Mouse (Mus musculus) lung, embryonic 16.5 days (tissue): Measurements from ENCODE around the gene Shq1. TPM values are rescaled to one million over a fixed set of nuclear protein-coding genes. Genes with fewer than 3 reads are reported as not detected.

Source experiments
- ATAC-seq: fragments of 200-750 bp; cut with Nextera tagmentation; 2 replicates; pipeline ENCODE4 v1.8.0; 2017; ENCODE audit warnings: low read depth, mild to moderate bottlenecking, moderate library complexity
- H3K27ac ChIP-seq: fragments of 300-500 bp; sonication (generic); 2 replicates; pipeline ENCODE4 v1.5.1; 2014; ENCODE audit warnings: mild to moderate bottlenecking, control low read depth, low read length
- H3K27me3 ChIP-seq: fragments of 300-500 bp; sonication (generic); 2 replicates; pipeline ENCODE4 v1.6.1; 2014; ENCODE audit warnings: low read depth, low read length, mixed read lengths; ENCODE audit not compliant: control insufficient read depth, insufficient read depth
- H3K36me3 ChIP-seq: fragments of 300-500 bp; sonication (generic); 2 replicates; pipeline ENCODE4 v1.6.1; 2014; ENCODE audit warnings: low read length; ENCODE audit not compliant: control insufficient read depth, insufficient read depth
- H3K4me1 ChIP-seq: fragments of 300-500 bp; sonication (generic); replicated peaks from 2 replicates; pipeline ENCODE4 v1.6.1; 2014; ENCODE audit warnings: low read length, mixed read lengths; ENCODE audit not compliant: control insufficient read depth, insufficient read depth
- H3K4me2 ChIP-seq: fragments of 300-500 bp; sonication (generic); 2 replicates; pipeline ENCODE4 v1.6.1; 2014; ENCODE audit warnings: low read depth, low read length, control low read depth
- H3K4me3 ChIP-seq: fragments of 300-500 bp; sonication (generic); 2 replicates; pipeline ENCODE4 v1.5.1; 2014; ENCODE audit warnings: mild to moderate bottlenecking, low read length, control low read depth
- H3K9ac ChIP-seq: fragments of 300-500 bp; sonication (generic); 2 replicates; pipeline ENCODE4 v1.6.1; 2014; ENCODE audit warnings: low read length, control low read depth
- H3K9me3 ChIP-seq: fragments of 300-500 bp; sonication (generic); 2 replicates; pipeline ENCODE4 v1.6.1; 2016; ENCODE audit warnings: low read length; ENCODE audit not compliant: control insufficient read depth
- WGBS: fragments of 180-500 bp; shearing (Covaris S2); extraction: QIAGEN DNeasy Blood & Tissue Kit; methylation state at CpG from one replicate; pipeline ENCODE4 v1.1.7; 2014; 5-methylcytosine and 5-hydroxymethylcytosine counted together
- polyA plus RNA-seq: library from polyadenylated mRNA; unstranded; fragments of >200 nt; fragmentation: Nextera tagmentation; extraction: Ambion mirVana; gene quantifications from 2 replicates; pipeline ENCODE4 v1.2.1, GENCODE M21; 2015

Gene Shq1
- polyA plus RNA-seq, 1 experiment from 2014 or later = 15.8 TPM

DNA sequence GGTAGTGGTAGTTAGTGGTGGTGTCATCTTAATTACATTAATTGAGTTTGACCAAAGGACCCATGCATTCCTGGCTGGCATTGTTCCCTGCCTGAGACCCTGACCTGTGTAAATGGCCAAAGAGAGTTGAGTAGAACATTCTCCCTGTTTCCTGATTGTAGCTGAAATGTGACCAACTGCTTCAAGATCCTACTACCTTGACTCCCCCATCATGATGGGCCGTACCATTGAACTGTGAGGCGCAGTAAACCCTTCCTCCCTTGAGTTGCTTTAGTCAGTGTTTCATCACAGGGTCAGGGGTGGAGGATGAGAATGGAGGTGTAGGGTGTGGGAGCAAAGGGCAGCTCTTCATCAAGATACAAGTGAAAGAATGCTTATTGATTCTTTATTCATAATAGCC, 7.7 kb upstream of the Shq1 start:
- WGBS = 88% methylated on average over 2 of the region's 2 CpGs
- H3K27me3 ChIP-seq = no peaks in the 10 kb centered on the region
- no peaks in the 10 kb centered on the region for H3K9me3 ChIP-seq
- no peaks in the 10 kb centered on the region for H3K4me1 ChIP-seq
- H3K4me3 ChIP-seq = no peak overlapping the region
- ATAC-seq = no peak
- H3K36me3 ChIP-seq = no peaks in the 10 kb centered on the region
- H3K27ac ChIP-seq = no peak overlapping the region
- H3K4me2 ChIP-seq = no peak overlapping the region
- H3K9ac ChIP-seq = no peak overlapping the region

DNA sequence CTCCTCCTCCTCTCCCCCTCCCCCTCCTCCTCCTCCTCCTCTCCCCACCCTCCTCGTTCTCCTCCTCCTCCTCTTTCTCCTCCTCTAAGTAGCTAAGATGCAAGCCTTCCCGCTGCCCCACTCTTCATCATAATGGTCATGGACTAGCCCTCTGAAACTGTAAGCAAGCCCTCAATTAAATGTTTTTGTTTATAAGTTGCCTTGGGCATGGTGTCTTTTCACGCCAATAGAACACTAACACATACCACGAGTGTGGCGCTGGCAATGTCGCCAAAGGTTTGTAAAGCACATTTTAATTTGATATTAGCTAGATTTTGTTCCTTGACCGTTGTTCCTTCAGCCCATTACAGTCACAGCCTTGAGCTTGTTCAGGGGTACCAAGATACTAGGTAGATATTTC, 5.5 kb upstream of the Shq1 start:
- peaks cover 3% of the 10 kb centered on the region; the same call in 1 of the 2 replicates for H3K4me1 ChIP-seq
- H3K4me3 ChIP-seq = no peak overlapping the region
- no peaks in the 10 kb centered on the region for H3K36me3 ChIP-seq
- H3K9me3 ChIP-seq = no peaks in the 10 kb centered on the region
- no peak overlapping the region for H3K4me2 ChIP-seq
- no peak for ATAC-seq
- H3K27ac ChIP-seq = no peak overlapping the region
- WGBS = 86% methylated on average over 7 of the region's 7 CpGs
- H3K9ac ChIP-seq = no peak overlapping the region
- no peaks in the 10 kb centered on the region for H3K27me3 ChIP-seq

DNA sequence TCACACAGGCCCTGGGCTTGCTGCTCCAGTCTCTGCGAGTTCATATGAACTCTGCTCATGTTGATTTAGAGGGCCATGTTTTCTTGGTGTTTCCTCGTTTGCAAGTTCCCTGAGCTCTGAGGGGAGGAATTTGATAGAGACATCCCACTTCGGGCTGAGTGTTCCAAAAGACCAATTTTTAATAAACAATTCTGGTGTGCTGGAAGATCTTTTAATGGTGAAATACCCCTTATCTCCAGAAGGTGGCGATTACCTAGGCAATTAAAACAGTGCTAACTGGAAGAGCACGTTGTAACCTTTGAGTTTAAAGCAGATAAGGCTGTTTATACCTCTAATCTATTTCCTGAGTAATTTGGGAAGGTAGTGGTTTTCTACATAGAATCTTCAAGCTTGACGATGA, 4.0 kb upstream of the Shq1 start:
- ATAC-seq = no peak
- Histone ChIP-seq H3K27ac (no peak overlapping the region), H3K27me3 (no peaks in the 10 kb centered on the region), H3K4me1 (peaks cover 6% of the 10 kb centered on the region; the same call in 1 of the 2 replicates), H3K4me2 (no peak overlapping the region), H3K4me3 (no peak overlapping the region), H3K9ac (no peak overlapping the region), H3K9me3 (no peaks in the 10 kb centered on the region), H3K36me3 (no peaks in the 10 kb centered on the region)
- WGBS = 15% methylated on average over 6 of the region's 6 CpGs

DNA sequence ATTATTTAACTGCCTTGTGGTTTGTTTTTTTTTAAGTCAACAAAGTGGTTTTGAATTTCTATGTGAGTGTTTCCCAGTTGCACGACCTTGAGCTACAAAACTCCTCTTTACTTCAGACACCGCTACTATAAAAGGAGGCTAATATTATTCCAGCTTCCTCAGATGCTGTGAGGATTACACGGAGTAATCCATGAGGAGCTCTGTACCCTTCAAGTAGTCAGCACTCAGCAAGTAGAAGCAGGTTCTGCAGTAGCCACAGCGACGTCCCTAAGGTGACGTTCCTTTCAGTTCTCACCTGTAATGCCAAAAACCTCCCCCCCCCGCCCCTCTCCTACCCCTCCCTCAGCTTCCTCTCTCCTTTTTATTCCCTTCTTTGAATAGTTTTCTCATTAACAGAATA, 444 bp upstream of the Shq1 start:
- Histone ChIP-seq H3K4me3 (peak overlapping the region; percentile 69), H3K4me1 (peaks cover 6% of the 10 kb centered on the region; the same call in 1 of the 2 replicates), H3K27ac (no peak overlapping the region), H3K4me2 (peak overlapping the region; percentile 92), H3K36me3 (no peaks in the 10 kb centered on the region), H3K27me3 (no peaks in the 10 kb centered on the region), H3K9ac (peak overlapping the region; percentile 1; the same call in 1 of the 2 replicates), H3K9me3 (no peaks in the 10 kb centered on the region)
- 7% methylated on average over 7 of the region's 7 CpGs for WGBS
- ATAC-seq = no peak

DNA sequence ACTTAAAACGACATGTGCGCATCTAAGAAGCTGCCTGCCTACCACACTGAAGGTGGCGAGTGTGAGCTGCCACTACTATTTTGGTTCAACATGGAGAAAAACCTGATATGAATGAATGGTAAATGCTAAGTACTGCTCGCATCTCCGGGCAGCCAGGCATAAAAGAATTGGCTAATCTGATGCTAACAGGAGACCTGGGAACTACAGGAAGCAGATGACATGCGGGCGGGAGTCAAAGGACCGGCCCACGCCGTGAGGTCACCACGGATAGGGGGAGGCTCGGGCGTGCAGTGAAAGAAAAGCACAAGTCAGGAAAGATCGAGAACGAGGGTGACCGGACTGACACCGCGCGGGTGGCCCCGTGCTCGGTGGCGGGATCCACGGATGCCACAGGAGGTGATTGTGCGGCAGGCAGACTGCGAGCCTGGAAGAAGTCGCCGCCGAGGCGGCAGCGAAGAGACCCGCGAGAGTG, 551 bp downstream of the Shq1 start:
- H3K9ac ChIP-seq = peak overlapping the region; percentile 71
- H3K9me3 ChIP-seq = no peaks in the 10 kb centered on the region
- H3K27ac ChIP-seq = no peak overlapping the region
- peaks cover 6% of the 10 kb centered on the region; the same call in 1 of the 2 replicates for H3K4me1 ChIP-seq
- ATAC-seq = peak; percentile 69
- under 1% methylated on average over 32 of the region's 32 CpGs for WGBS
- no peaks in the 10 kb centered on the region for H3K27me3 ChIP-seq
- peak overlapping the region; percentile 92 for H3K4me2 ChIP-seq
- no peaks in the 10 kb centered on the region for H3K36me3 ChIP-seq
- peak overlapping the region; percentile 69 for H3K4me3 ChIP-seq

DNA sequence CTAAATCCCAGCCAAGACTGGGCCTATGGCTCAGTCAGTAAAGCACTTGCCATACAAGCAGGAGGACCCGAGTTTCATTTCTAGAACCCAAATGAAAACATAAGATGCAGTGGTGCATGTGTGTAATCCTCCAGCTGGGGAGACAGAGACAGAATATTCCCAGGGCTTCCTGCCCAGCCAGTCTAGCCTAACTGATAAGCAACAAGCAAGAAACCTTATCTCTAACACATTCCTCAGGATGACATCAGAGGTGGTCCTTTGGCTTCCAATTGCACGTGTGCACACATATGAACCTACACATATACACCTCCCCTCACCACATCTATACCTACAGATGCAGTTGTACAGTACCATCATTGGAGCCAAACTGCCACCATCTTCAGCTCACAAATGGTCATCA, 2.1 kb downstream of the Shq1 start:
- H3K4me3 ChIP-seq = no peak overlapping the region
- no peaks in the 10 kb centered on the region for H3K9me3 ChIP-seq
- 55% methylated on average over 2 of the region's 2 CpGs for WGBS
- H3K27me3 ChIP-seq = no peaks in the 10 kb centered on the region
- no peak overlapping the region for H3K9ac ChIP-seq
- no peak for ATAC-seq
- H3K4me2 ChIP-seq = no peak overlapping the region
- no peak overlapping the region for H3K27ac ChIP-seq
- peaks cover 6% of the 10 kb centered on the region; the same call in 1 of the 2 replicates for H3K4me1 ChIP-seq
- peaks cover 8% of the 10 kb centered on the region for H3K36me3 ChIP-seq

DNA sequence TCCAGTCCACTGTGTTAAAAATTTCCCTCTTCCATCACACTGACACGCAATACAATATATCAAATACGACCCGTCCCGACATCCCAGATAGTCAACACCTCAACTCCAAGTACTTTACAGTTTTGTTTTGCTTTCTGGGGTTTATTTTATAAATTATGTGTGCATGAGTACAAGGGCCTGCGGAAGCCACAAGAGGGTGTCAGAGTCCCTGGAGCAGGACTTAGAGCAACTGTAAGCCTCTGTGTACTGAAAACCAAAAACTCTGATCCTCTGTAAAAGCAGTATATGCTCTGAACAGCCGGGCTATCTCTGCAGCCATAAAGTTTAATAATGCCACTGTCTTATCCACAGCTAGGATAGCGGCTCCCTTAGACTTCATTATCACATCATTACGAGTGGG, 3.3 kb downstream of the Shq1 start:
- Histone ChIP-seq H3K9ac (no peak overlapping the region), H3K4me1 (peaks cover 6% of the 10 kb centered on the region; the same call in 1 of the 2 replicates), H3K9me3 (no peaks in the 10 kb centered on the region), H3K36me3 (peaks cover 17% of the 10 kb centered on the region), H3K27me3 (no peaks in the 10 kb centered on the region), H3K27ac (no peak overlapping the region), H3K4me2 (no peak overlapping the region), H3K4me3 (no peak overlapping the region)
- ATAC-seq = no peak
- 63% methylated on average over 8 of the region's 8 CpGs for WGBS

DNA sequence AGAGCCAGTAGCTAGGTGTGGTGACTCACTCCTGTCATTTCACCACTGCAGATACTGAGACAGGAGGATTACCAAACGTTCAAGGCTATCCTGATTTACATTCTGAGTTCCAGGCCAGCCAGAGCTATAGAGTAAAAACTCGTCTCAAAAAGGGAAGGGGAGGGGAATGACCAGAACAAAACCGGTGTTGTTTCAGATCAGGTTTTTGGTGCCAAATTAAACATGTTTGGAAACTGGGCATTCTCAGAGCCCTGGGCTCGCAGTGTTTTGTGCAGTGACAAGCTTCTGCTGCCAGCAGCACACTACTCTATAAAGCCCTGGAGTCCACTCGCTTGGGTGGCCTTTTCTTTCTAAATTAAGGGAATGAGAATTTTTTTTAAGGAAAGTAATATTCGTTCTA, 8.7 kb downstream of the Shq1 start:
- peaks cover 17% of the 10 kb centered on the region for H3K36me3 ChIP-seq
- H3K4me2 ChIP-seq = no peak overlapping the region
- no peak overlapping the region for H3K9ac ChIP-seq
- H3K27me3 ChIP-seq = no peaks in the 10 kb centered on the region
- 68% methylated on average over 6 of the region's 6 CpGs for WGBS
- H3K27ac ChIP-seq = no peak overlapping the region
- no peaks in the 10 kb centered on the region for H3K4me1 ChIP-seq
- H3K4me3 ChIP-seq = no peak overlapping the region
- no peak for ATAC-seq
- H3K9me3 ChIP-seq = no peaks in the 10 kb centered on the region

DNA sequence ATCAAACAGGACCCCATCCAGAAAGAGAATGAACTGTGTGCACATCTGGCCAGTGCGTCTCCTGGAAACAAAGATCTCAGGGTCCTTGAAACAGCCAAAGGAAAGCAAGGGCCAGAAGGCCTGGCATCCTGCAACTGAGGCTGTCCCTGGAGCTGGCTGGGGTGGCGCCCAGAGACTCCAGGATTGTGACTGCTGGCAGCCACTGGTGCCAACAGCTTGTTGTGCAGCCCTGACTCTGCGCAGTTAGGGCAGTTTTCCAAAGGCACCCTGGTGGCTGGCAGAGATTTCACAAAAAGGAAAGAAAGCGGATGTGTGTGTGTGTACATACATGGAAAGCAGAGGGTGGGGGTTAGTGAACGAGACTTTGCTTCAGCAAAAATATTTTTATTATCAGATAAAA, 10.6 kb downstream of the Shq1 start:
- Histone ChIP-seq H3K4me3 (no peak overlapping the region), H3K36me3 (peaks cover 17% of the 10 kb centered on the region), H3K9me3 (no peaks in the 10 kb centered on the region), H3K4me2 (no peak overlapping the region), H3K4me1 (no peaks in the 10 kb centered on the region), H3K27me3 (no peaks in the 10 kb centered on the region), H3K27ac (no peak overlapping the region), H3K9ac (no peak overlapping the region)
- 0 out of 2 replicates have a peak, but pooled peaks have one; percentile 28 for ATAC-seq
- WGBS = 76% methylated on average over 5 of the region's 5 CpGs

DNA sequence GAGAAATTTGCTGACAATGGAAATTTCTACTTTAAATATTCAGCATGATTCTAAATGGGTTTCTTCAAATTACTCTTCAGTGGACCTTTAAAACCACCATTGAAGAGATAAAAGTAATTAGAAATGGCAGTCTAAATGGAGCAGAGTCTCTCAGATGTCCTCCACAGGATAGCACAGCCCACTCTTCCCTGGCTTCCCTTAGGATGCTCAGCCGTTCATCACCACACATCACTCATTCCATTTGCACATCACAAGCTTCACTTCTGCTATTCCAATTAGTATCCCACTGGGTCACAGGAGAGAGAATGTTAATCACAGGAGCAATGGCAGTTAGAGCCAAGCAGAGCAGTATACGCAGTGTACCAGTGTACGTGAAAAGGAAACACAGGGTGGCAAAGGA, 18.4 kb downstream of the Shq1 start:
- WGBS = 80% methylated on average over 3 of the region's 3 CpGs
- Histone ChIP-seq H3K27ac (no peak overlapping the region), H3K4me2 (no peak overlapping the region), H3K9me3 (no peaks in the 10 kb centered on the region), H3K4me3 (no peak overlapping the region), H3K9ac (no peak overlapping the region), H3K36me3 (no peaks in the 10 kb centered on the region), H3K27me3 (no peaks in the 10 kb centered on the region), H3K4me1 (no peaks in the 10 kb centered on the region; the same call in 1 of the 2 replicates)
- ATAC-seq = no peak
